29 mouse cellular contexts compared by ENCODE assay signal in genomic region chr5:73574616-73575015, GRCm38 (mm10). TPM values are rescaled to one million over a fixed set of nuclear protein-coding genes. Genes with fewer than 3 reads are reported as not detected.
DNase-seq lines count a peak whose midpoint lies in the region; ATAC-seq lines count a peak whose summit lies in the region.
"Had no signal": no experiment of that assay in that cellular context is flagged by ENCODE, and none has a peak within 500 bp of the region (broad histone marks: within the 10 kb centered on the region; RNA-seq: fewer than 3 reads in every experiment).

No protein-coding gene starts in this region.

- H3K36me3 ChIP-seq in hindbrain, embryonic 16.5 days (ENCODE audit: control insufficient read depth, insufficient read depth, low read length): no peaks in the 10 kb centered on the region
- no peaks in the 10 kb centered on the region for H3K36me3 ChIP-seq in hindbrain, embryonic 13.5 days
- H3K36me3 ChIP-seq in kidney, embryonic 15.5 days: no peaks in the 10 kb centered on the region
- H3K36me3 ChIP-seq: limb, embryonic 13.5 days; lung, embryonic 15.5 days; midbrain, embryonic 12.5 days; neural tube, embryonic 15.5 days had no signal

- H3K9me3 ChIP-seq in hindbrain, embryonic 16.5 days (ENCODE audit: control insufficient read depth, low read length): no peaks in the 10 kb centered on the region
- no peaks in the 10 kb centered on the region for H3K9me3 ChIP-seq in hindbrain, embryonic 13.5 days
- no peaks in the 10 kb centered on the region for H3K9me3 ChIP-seq in kidney, embryonic 15.5 days (replicated peaks)
- H3K9me3 ChIP-seq: forebrain, embryonic 13.5 days; limb, embryonic 13.5 days; lung, embryonic 15.5 days; midbrain, embryonic 12.5 days; neural tube, embryonic 15.5 days had no signal

- no peak overlapping the region for H3K4me3 ChIP-seq in hindbrain, embryonic 16.5 days (ENCODE audit: low read length)
- H3K4me3 ChIP-seq in hindbrain, embryonic 13.5 days: no peak overlapping the region
- H3K4me3 ChIP-seq in kidney, embryonic 15.5 days (replicated peaks): no peak overlapping the region
- H3K4me3 ChIP-seq: forebrain, embryonic 13.5 days; limb, embryonic 13.5 days; lung, embryonic 15.5 days; midbrain, embryonic 12.5 days; neural tube, embryonic 15.5 days had no signal

- peaks cover 10% of the 10 kb centered on the region; the same call in 1 of the 2 replicates for H3K4me1 ChIP-seq in hindbrain, embryonic 16.5 days (ENCODE audit: control insufficient read depth, insufficient read depth, low read depth, low read length)
- 0 out of 2 replicates have a peak, but pooled peaks cover 6% of the 10 kb centered on the region for H3K4me1 ChIP-seq in hindbrain, embryonic 13.5 days (replicated peaks)
- H3K4me1 ChIP-seq in kidney, embryonic 15.5 days: no peaks in the 10 kb centered on the region
- H3K4me1 ChIP-seq: forebrain, embryonic 13.5 days; lung, embryonic 15.5 days had no signal

- WGBS in hindbrain, embryonic 16.5 days: 79% methylated on average over 4 of the region's 4 CpGs
- 86% methylated on average over 4 of the region's 4 CpGs for WGBS in hindbrain, embryonic 13.5 days
- WGBS in kidney, embryonic 15.5 days: 74% methylated on average over 4 of the region's 4 CpGs

- H3K27ac ChIP-seq in hindbrain, embryonic 16.5 days (ENCODE audit: low read depth, low read length): no peak overlapping the region
- H3K27ac ChIP-seq in hindbrain, embryonic 13.5 days: no peak overlapping the region
- H3K27ac ChIP-seq in kidney, embryonic 15.5 days: no peak overlapping the region
- H3K27ac ChIP-seq: forebrain, embryonic 13.5 days; limb, embryonic 13.5 days; lung, embryonic 15.5 days; midbrain, embryonic 12.5 days; neural tube, embryonic 15.5 days had no signal

- ATAC-seq in hindbrain, embryonic 16.5 days: peak; percentile 40; the same call in 1 of the 2 replicates
- no peak for ATAC-seq in hindbrain, embryonic 13.5 days (ENCODE audit: low FRiP score)
- no peak for ATAC-seq in kidney, embryonic 15.5 days (replicated peaks; ENCODE audit: low FRiP score)
- ATAC-seq: forebrain, embryonic 13.5 days; inflammation-experienced regulatory T-cells, adult 6 months; Patski had no signal

- no peak overlapping the region for H3K9ac ChIP-seq in hindbrain, embryonic 16.5 days (ENCODE audit: low read depth, low read length)
- H3K9ac ChIP-seq in hindbrain, embryonic 13.5 days: no peak overlapping the region
- no peak overlapping the region for H3K9ac ChIP-seq in kidney, embryonic 15.5 days
- H3K9ac ChIP-seq: forebrain, embryonic 13.5 days; limb, embryonic 13.5 days; lung, embryonic 15.5 days; midbrain, embryonic 12.5 days; neural tube, embryonic 15.5 days had no signal

- no peak overlapping the region for H3K4me2 ChIP-seq in hindbrain, embryonic 16.5 days (ENCODE audit: low read length)
- no peak overlapping the region for H3K4me2 ChIP-seq in hindbrain, embryonic 13.5 days
- no peak overlapping the region for H3K4me2 ChIP-seq in kidney, embryonic 15.5 days
- H3K4me2 ChIP-seq: forebrain, embryonic 13.5 days; limb, embryonic 13.5 days; liver, embryonic 11.5 days; lung, embryonic 15.5 days; midbrain, embryonic 12.5 days; neural tube, embryonic 15.5 days had no signal

- peak; percentile 53 for DNase-seq in adrenal gland, postnatal 10 days
- no peak for DNase-seq in adrenal gland, adult 18-20 months (ENCODE audit: low spot score in 2 of 2)
- peak; percentile 33 to 51 for DNase-seq in adrenal gland, postnatal 36 days
- DNase-seq in gastrocnemius, postnatal 25 days: peak; percentile 64
- DNase-seq in spleen, adult 18-20 months: no peak
- DNase-seq: cerebellum, adult 2 months; cerebellum, postnatal 36 days; heart, postnatal 14 days; retina, postnatal 1 day; right cerebral cortex, postnatal 14 days; thymus, postnatal 14 days had no signal

- no peaks in the 10 kb centered on the region for H3K27me3 ChIP-seq in hindbrain, embryonic 16.5 days (replicated peaks; ENCODE audit: control insufficient read depth, insufficient read depth, low read length)
- no peaks in the 10 kb centered on the region for H3K27me3 ChIP-seq in hindbrain, embryonic 13.5 days
- H3K27me3 ChIP-seq in kidney, embryonic 15.5 days: no peaks in the 10 kb centered on the region
- H3K27me3 ChIP-seq: forebrain, embryonic 13.5 days; limb, embryonic 13.5 days; lung, embryonic 15.5 days; midbrain, embryonic 12.5 days; neural tube, embryonic 15.5 days; Patski had no signal

RNA-seq across cellular contexts. Expression of gene Lrrc66, which starts 57.7 kb away (rescaled TPM):
- not detected for total RNA-seq in adrenal gland, postnatal 10 days (2021)
- total RNA-seq in adrenal gland, adult 18-20 months (2021): under 1 TPM in 1 of 2 experiments, not detected in 1; 0.10 TPM
- polyA plus RNA-seq in hindbrain, embryonic 16.5 days (2015; fragmentation: Nextera tagmentation; extraction: Ambion mirVana): not detected in 2 replicates
- not detected in 2 replicates for polyA plus RNA-seq in hindbrain, embryonic 13.5 days (2015; fragmentation: Nextera tagmentation; extraction: Ambion mirVana)
- not detected for total RNA-seq in adrenal gland, postnatal 36 days (2021)
- not detected for total RNA-seq in gastrocnemius, postnatal 25 days (2021)
- 0.08 and 0.17 TPM in 2 replicates for polyA plus RNA-seq in kidney, embryonic 15.5 days (2015; fragmentation: Nextera tagmentation; extraction: Ambion mirVana)
- total RNA-seq: heart, adult 18-20 months; layer of hippocampus, adult 18-20 months; left cerebral cortex, adult 8-10 months; left cerebral cortex, postnatal 36 days; monocyte, adult 5-6 weeks had no signal
- polyA plus RNA-seq: cerebellum, adult 2 months; forebrain, embryonic 13.5 days; hindbrain, embryonic 11.5 days; kidney, embryonic 14.5 days; limb, embryonic 13.5 days; midbrain, embryonic 12.5 days; Patski had no signal

Comparison
In these comparisons a context has a peak if more than half of its experiments do, and no peak if none do; other contexts are left out.
1. DNase-seq: peak in adrenal gland, postnatal 10 days (single experiment), adrenal gland, postnatal 36 days (2 of 2) and gastrocnemius, postnatal 25 days (single experiment); none in adrenal gland, adult 18-20 months (0 of 2) and spleen, adult 18-20 months (0 of 2).